Mouse (Mus musculus): Measurements from ENCODE around the gene Elp4.

DNA sequence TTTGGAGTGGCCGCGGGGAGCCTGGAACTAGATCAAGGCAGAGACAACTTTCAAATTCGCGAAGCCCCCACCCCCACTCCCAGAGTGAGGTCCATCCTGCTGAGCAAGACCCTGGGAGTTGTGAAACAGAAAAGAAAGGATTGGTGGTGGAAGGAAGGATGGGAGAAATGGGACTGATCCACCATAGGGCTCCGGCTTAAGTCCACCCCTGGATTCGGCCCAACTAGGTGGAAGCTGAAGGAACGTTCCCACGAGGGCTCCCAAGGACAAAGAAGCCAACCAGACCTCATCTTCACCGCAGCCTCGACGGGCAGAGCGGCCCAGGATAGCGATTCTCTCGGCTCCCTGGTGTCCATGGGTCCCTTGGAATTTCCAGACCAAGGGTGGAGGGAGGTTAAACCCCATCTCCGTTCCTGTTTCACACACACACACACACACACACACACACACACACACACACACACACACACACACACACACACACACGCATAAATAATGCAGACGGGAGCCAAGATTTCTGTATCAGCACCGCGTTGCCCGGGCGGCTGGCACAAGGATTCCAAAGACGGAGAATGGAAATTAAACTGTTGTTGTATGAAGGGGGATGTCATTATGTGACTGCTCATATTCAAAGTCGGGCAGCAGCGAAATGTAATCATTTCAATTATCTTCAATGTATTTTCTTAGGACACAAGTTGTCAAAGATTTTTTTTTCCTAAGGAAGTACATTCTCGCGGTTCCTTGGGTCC lies 243.3 kb downstream of the Elp4 start:
- TF ChIP-seq CTCF (IDR thresholded peaks at IDR 0.05; ENCODE audit: low read depth, low read length) (no peak), POLR2A (IDR thresholded peaks at IDR 0.05; ENCODE audit: borderline replicate concordance, low read depth, low read length) (no peak)

Measured in bone marrow macrophage, adult 2 months (primary cell).